Mouse (Mus musculus): ENCODE results near the gene Teddm2. TPM values are rescaled to one million over a fixed set of nuclear protein-coding genes. Genes with fewer than 3 reads are reported as not detected.

Teddm2 gene
- total RNA-seq (2014; rRNA removed) (2.3 and 2.9 TPM in 2 replicates), polyA plus RNA-seq (2015; fragmentation: Nextera tagmentation; extraction: Ambion mirVana) (1.7 and 2.5 TPM in 2 replicates)

DNA sequence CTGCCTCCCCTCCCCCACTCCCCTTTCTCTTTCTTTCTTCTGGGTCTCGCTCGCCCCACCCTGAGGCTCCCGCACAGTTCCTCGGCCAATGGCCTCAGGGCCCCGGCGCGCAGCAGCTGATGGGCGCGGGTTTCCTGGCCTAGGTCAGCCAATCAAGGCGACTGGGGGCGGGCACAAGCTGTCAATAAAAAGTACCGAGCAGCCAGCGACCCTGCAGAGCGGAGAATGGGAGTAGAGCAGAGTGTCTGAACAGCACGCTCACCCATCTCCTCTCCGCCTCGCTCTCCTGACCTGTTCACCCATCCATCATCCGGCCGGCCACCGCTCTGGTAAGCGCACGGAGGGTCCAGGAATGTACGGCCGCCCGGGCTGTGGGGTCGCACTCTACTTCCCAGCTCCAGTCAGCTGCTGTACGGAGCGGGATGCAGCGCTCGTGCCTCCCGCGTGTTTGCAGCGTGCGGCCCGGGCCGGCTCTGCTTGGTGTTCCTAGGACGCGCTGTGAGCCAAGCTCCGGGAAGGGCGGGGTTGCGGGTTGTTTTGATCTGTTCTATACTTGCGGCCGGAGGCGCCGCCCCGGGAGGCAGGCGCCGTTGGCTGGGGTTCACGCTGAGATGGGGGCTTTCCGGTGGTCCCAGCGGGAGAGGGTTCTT is at the start of gene Teddm2, which contains the start of gene Glul:
Teddm2 (minus strand) TSS at position 498 of the 650 bp plus-strand sequence.
Glul (plus strand) TSS at position 214 of the 650 bp plus-strand sequence.
- 4% methylated on average over 49 of the region's 51 CpGs for WGBS
- DNase-seq: peak; percentile 97
- peak within 1 kb of the TSS; percentile 93 for H3K4me3 ChIP-seq (ENCODE audit: low read depth, low read length)
- H3K9ac ChIP-seq: peak within 1 kb of the TSS; percentile 97
- H3K4me1 ChIP-seq (ENCODE audit: insufficient read depth): peaks cover 20% of the 10 kb centered on the region; the same call in 1 of the 2 replicates
- H3K9me3 ChIP-seq (ENCODE audit: low read length): no peaks in the 10 kb centered on the region
- H3K4me2 ChIP-seq (ENCODE audit: low read depth): peak within 1 kb of the TSS; percentile 81
- H3K27ac ChIP-seq (ENCODE audit: low read depth, low read length): peak within 1 kb of the TSS; percentile 97
- ATAC-seq: peak; percentile 95
- peaks cover 23% of the 10 kb centered on the region for H3K36me3 ChIP-seq (ENCODE audit: insufficient read depth)
- H3K27me3 ChIP-seq (ENCODE audit: insufficient read depth, low read length): no peaks in the 10 kb centered on the region
- TF ChIP-seq CTCF (IDR thresholded peaks at IDR 0.05; ENCODE audit: low read depth): no peak

DNA sequence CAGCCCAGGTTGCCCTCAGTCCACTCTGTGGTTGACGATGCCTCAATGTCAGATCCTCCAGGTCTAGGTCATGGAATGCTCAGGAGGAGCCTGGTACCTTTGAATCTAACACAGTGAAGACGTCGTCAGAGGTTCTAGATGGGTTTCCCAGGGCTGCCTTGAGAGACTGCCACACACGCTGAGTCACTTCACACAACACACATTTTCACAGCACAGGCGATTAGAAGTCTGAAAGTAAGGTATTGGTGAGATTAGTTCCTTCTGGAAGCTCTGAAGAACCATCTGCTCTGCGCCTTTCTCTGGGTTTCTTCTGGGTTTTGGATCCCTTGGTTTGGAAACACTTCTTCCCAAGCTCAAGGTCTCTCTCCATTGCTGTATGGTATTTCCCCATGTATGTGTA is 47.8 kb upstream of the Teddm2 start:
- no peak for TF ChIP-seq CTCF (IDR thresholded peaks at IDR 0.05; ENCODE audit: low read depth)
- H3K4me1 ChIP-seq (ENCODE audit: insufficient read depth): no peaks in the 10 kb centered on the region
- H3K36me3 ChIP-seq (ENCODE audit: insufficient read depth): no peaks in the 10 kb centered on the region
- H3K4me2 ChIP-seq (ENCODE audit: low read depth): no peak overlapping the region
- H3K9ac ChIP-seq: no peak overlapping the region
- H3K9me3 ChIP-seq (ENCODE audit: low read length): no peaks in the 10 kb centered on the region
- WGBS: 95% methylated on average over 6 of the region's 6 CpGs
- ATAC-seq (no peak), DNase-seq (no peak)
- H3K27me3 ChIP-seq (ENCODE audit: insufficient read depth, low read length): no peaks in the 10 kb centered on the region
- H3K4me3 ChIP-seq (ENCODE audit: low read depth, low read length): no peak overlapping the region
- no peak overlapping the region for H3K27ac ChIP-seq (ENCODE audit: low read depth, low read length)

DNA sequence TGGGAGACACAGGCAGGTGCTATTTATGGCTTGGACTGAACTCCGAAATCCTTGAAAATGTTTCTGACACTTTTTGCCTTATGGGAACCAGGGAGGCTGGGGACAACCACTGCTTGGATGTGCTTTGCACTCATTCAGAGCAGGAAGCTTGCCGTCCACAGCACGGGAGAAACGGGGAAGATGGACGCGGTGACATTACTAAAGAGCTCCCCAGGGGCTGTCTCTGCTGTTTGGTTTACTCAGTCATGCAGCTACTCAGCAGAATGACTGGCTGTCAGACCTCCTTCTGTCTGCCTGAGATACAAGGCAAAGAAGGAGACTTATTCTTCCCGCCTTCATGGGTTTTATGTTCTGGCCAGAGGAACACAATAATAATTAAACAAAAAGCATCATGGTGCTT is 46.9 kb upstream of the Teddm2 start:
- H3K4me3 ChIP-seq (ENCODE audit: low read depth, low read length): no peak overlapping the region
- no peak overlapping the region for H3K9ac ChIP-seq
- H3K27ac ChIP-seq (ENCODE audit: low read depth, low read length): no peak overlapping the region
- no peaks in the 10 kb centered on the region for H3K27me3 ChIP-seq (ENCODE audit: insufficient read depth, low read length)
- no peaks in the 10 kb centered on the region for H3K4me1 ChIP-seq (ENCODE audit: insufficient read depth)
- 45% methylated on average over 7 of the region's 7 CpGs for WGBS
- H3K9me3 ChIP-seq (ENCODE audit: low read length): no peaks in the 10 kb centered on the region
- DNase-seq (no peak), ATAC-seq (no peak)
- TF ChIP-seq CTCF (IDR thresholded peaks at IDR 0.05; ENCODE audit: low read depth): no peak
- no peaks in the 10 kb centered on the region for H3K36me3 ChIP-seq (ENCODE audit: insufficient read depth)
- no peak overlapping the region for H3K4me2 ChIP-seq (ENCODE audit: low read depth)

DNA sequence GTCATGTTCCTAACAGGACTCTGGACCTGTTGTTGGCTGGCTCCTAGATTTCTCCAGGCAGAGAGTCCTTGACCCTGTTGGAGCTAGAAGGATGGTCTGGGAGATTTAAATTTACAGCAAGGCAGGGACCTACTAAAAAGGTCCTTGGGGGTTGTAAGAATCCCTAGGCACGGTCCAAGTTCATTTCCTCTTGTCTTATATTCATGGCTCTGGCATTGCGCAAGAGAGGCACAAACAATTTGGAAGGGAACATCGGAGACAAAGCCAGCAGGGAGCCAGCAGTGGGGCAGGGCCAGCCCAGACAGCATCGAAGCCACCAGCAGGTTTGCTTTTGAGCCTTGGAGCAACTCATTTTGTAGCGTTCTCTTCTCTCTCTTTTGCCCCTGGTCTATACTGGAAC is 45.2 kb upstream of the Teddm2 start:
- Histone ChIP-seq H3K36me3 (ENCODE audit: insufficient read depth) (no peaks in the 10 kb centered on the region), H3K9ac (no peak overlapping the region), H3K27me3 (ENCODE audit: insufficient read depth, low read length) (no peaks in the 10 kb centered on the region), H3K27ac (ENCODE audit: low read depth, low read length) (no peak overlapping the region), H3K4me3 (ENCODE audit: low read depth, low read length) (no peak overlapping the region), H3K4me1 (ENCODE audit: insufficient read depth) (no peaks in the 10 kb centered on the region), H3K4me2 (ENCODE audit: low read depth) (no peak overlapping the region), H3K9me3 (ENCODE audit: low read length) (no peaks in the 10 kb centered on the region)
- TF ChIP-seq CTCF (IDR thresholded peaks at IDR 0.05; ENCODE audit: low read depth): no peak
- WGBS: 70% methylated on average over 5 of the region's 5 CpGs
- DNase-seq (no peak), ATAC-seq (no peak)

DNA sequence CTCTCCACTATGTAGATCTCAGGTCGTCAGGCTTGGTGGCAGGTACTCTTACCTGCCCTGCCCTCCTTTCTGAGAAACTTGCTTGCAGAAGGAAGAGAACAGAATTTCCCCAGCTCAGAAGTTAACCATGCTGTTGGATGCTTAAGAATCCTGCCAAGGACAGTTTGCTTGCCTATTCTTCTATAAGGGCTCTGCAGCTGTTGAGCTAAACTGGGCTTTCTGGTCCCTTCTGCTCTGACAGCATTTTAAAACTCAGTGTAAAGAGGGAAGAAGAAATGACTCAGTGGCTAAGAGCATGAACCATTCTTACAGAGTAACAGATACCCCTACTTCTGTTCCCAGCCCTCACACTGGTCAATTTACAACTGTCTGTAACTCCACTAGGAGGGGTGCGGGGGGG is 41.0 kb upstream of the Teddm2 start:
- Histone ChIP-seq H3K4me1 (ENCODE audit: insufficient read depth) (no peaks in the 10 kb centered on the region), H3K27ac (ENCODE audit: low read depth, low read length) (no peak overlapping the region), H3K27me3 (ENCODE audit: insufficient read depth, low read length) (no peaks in the 10 kb centered on the region), H3K4me2 (ENCODE audit: low read depth) (no peak overlapping the region), H3K9me3 (ENCODE audit: low read length) (no peaks in the 10 kb centered on the region), H3K4me3 (ENCODE audit: low read depth, low read length) (no peak overlapping the region), H3K36me3 (ENCODE audit: insufficient read depth) (no peaks in the 10 kb centered on the region), H3K9ac (no peak overlapping the region)
- DNase-seq (peak; percentile 25), ATAC-seq (no peak)
- 93% methylated on average over 2 of the region's 2 CpGs for WGBS
- TF ChIP-seq CTCF (IDR thresholded peaks at IDR 0.05; ENCODE audit: low read depth): no peak

DNA sequence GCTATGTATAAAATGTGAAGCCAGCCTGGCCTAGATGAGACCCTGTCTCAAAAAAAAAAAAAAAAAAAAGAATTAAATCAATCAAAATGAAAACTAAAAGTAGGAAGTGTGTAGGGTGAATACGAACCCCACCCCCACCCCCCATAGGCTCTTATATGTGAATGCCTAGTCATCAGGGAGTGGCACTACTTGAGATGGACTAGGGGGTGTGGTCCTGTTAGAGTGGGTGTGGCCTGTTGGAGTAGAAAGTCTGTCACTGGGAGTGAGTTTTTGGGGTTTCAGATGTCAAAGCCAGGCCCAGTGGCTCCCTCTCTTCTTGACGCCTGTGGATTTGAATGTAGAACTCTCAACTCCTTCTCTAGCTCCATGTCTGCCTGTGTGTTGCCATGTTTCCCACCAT is 37.0 kb upstream of the Teddm2 start:
- no peak for TF ChIP-seq CTCF (IDR thresholded peaks at IDR 0.05; ENCODE audit: low read depth)
- DNase-seq (no peak), ATAC-seq (no peak)
- no peaks in the 10 kb centered on the region for H3K4me1 ChIP-seq (ENCODE audit: insufficient read depth)
- H3K27me3 ChIP-seq (ENCODE audit: insufficient read depth, low read length): no peaks in the 10 kb centered on the region
- H3K4me2 ChIP-seq (ENCODE audit: low read depth): no peak overlapping the region
- H3K9me3 ChIP-seq (ENCODE audit: low read length): no peaks in the 10 kb centered on the region
- H3K4me3 ChIP-seq (ENCODE audit: low read depth, low read length): no peak overlapping the region
- no peaks in the 10 kb centered on the region for H3K36me3 ChIP-seq (ENCODE audit: insufficient read depth)
- H3K9ac ChIP-seq: no peak overlapping the region
- 100% methylated on average over 2 of the region's 2 CpGs for WGBS
- no peak overlapping the region for H3K27ac ChIP-seq (ENCODE audit: low read depth, low read length)

DNA sequence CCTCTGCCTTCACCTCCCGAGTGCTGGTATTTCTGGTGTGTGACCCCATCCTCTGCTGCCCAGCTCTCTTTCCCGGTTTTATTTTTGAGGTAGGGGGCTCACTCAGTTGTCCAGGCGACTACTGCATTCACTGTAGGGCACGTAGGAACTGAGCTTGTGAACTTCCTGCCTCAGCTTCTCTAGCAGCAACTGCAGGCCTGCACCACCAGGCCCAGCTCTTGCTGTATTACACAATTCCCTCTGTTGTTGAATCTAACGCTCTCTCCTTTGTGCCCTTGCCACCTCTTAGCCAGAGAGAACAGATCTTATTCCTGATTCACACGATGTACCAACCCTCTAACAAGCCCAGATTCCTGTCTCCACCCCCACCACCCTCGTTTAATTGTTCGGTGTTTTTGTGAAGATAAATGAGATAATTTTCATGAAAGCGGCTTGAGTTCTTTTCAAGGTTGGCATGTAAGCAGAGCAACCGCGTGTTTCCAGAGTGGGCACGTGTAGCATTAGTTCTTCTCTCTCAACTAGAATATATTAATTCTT is 35.9 kb upstream of the Teddm2 start:
- H3K4me2 ChIP-seq (ENCODE audit: low read depth): no peak overlapping the region
- no peak overlapping the region for H3K9ac ChIP-seq
- 41% methylated on average over 12 of the region's 12 CpGs for WGBS
- DNase-seq: peak; percentile 6
- no peaks in the 10 kb centered on the region for H3K27me3 ChIP-seq (ENCODE audit: insufficient read depth, low read length)
- H3K9me3 ChIP-seq (ENCODE audit: low read length): no peaks in the 10 kb centered on the region
- ATAC-seq: peak; percentile 43; the same call in 1 of the 2 replicates
- no peak overlapping the region for H3K27ac ChIP-seq (ENCODE audit: low read depth, low read length)
- TF ChIP-seq CTCF (IDR thresholded peaks at IDR 0.05; ENCODE audit: low read depth): no peak
- H3K4me1 ChIP-seq (ENCODE audit: insufficient read depth): no peaks in the 10 kb centered on the region
- H3K4me3 ChIP-seq (ENCODE audit: low read depth, low read length): no peak overlapping the region
- H3K36me3 ChIP-seq (ENCODE audit: insufficient read depth): no peaks in the 10 kb centered on the region
